Mouse (Mus musculus): ENCODE data around the gene Hacd1. TPM values are rescaled to one million over a fixed set of nuclear protein-coding genes. Genes with fewer than 3 reads are reported as not detected.
A peak's percentile ranks its signal among the peaks of the same experiment; 100 is the strongest.
"Not testable (repeated sequence)": the region's sequence is repeated elsewhere in the genome, so short reads cannot be mapped to it uniquely, and the experiment has no call there.

The Hacd1 gene
- 89.4 and 97.6 TPM in 2 replicates for polyA plus RNA-seq (2014; fragmentation: Nextera tagmentation; extraction: Ambion mirVana)

GRCm38 (mm10) chr2:14055566-14056331 lies at the start of gene Hacd1:
Gene Hacd1, minus strand, starts transcription at chr2:14056135.
- Histone ChIP-seq H3K27me3 (ENCODE audit: control insufficient read depth, insufficient read depth, low read length) (no peaks in the 10 kb centered on the region), H3K4me1 (replicated peaks; ENCODE audit: control insufficient read depth, insufficient read depth, low read length) (peaks cover 12% of the 10 kb centered on the region; the same call in 1 of the 2 replicates), H3K9me3 (ENCODE audit: control insufficient read depth, low read length) (no peaks in the 10 kb centered on the region), H3K4me3 (replicated peaks; ENCODE audit: low read length) (peak within 1 kb of the TSS; percentile 83), H3K36me3 (replicated peaks; ENCODE audit: control insufficient read depth, insufficient read depth) (no peaks in the 10 kb centered on the region), H3K27ac (peak within 1 kb of the TSS; percentile 97), H3K4me2 (replicated peaks) (peak within 1 kb of the TSS; percentile 75), H3K9ac (peak within 1 kb of the TSS; percentile 93)
- WGBS = under 1% methylated on average over 80 of the region's 101 CpGs
- peak; percentile 91 for DNase-seq (ENCODE audit: low spot score)
- ATAC-seq (ENCODE audit: low FRiP score) = peak; percentile 94

- H3K4me2 ChIP-seq (replicated peaks) = no peak overlapping the region
- ATAC-seq (ENCODE audit: low FRiP score) = no peak
- no peak overlapping the region for H3K27ac ChIP-seq
- H3K4me1 ChIP-seq (replicated peaks; ENCODE audit: control insufficient read depth, insufficient read depth, low read length) = no peaks in the 10 kb centered on the region
- no peaks in the 10 kb centered on the region for H3K9me3 ChIP-seq (ENCODE audit: control insufficient read depth, low read length)
- H3K36me3 ChIP-seq (replicated peaks; ENCODE audit: control insufficient read depth, insufficient read depth) = peaks cover 11% of the 10 kb centered on the region
- no peak for DNase-seq (ENCODE audit: low spot score)
- H3K4me3 ChIP-seq (replicated peaks; ENCODE audit: low read length) = no peak overlapping the region
- 94% methylated on average over 1 of the region's 1 CpGs for WGBS
- H3K9ac ChIP-seq = no peak overlapping the region
- no peaks in the 10 kb centered on the region for H3K27me3 ChIP-seq (ENCODE audit: control insufficient read depth, insufficient read depth, low read length)
These were observed 48.0 kb upstream of the Hacd1 start for GRCm38 (mm10) chr2:14103924-14104323.

DNA sequence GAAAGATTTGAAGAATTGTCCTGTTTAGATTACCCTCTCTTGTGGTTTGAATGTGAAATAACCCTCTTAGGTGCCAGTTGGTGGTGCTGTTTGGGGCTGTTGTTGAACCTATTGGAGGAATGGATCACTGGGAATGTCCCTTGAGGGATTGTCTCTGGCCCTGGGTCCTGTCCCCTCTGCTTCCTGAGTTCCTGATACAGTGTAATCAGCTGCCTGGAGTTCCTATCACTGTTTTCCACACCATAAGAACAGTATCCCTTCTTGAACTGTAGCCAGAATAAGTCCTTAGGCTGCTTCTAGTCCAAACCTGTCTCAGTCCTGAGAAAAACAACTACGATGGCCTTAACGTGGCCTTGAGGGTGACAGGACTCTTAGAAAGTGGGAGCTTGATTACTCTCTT lies 46.7 kb upstream of the Hacd1 start:
- Histone ChIP-seq H3K27ac (no peak overlapping the region), H3K27me3 (ENCODE audit: control insufficient read depth, insufficient read depth, low read length) (no peaks in the 10 kb centered on the region), H3K9ac (no peak overlapping the region), H3K4me3 (replicated peaks; ENCODE audit: low read length) (no peak overlapping the region), H3K9me3 (ENCODE audit: control insufficient read depth, low read length) (no peaks in the 10 kb centered on the region), H3K4me2 (replicated peaks) (no peak overlapping the region), H3K36me3 (replicated peaks; ENCODE audit: control insufficient read depth, insufficient read depth) (peaks cover 11% of the 10 kb centered on the region), H3K4me1 (replicated peaks; ENCODE audit: control insufficient read depth, insufficient read depth, low read length) (no peaks in the 10 kb centered on the region)
- ATAC-seq (ENCODE audit: low FRiP score) (no peak), DNase-seq (ENCODE audit: low spot score) (no peak)
- WGBS = 87% methylated on average over 2 of the region's 2 CpGs

DNA sequence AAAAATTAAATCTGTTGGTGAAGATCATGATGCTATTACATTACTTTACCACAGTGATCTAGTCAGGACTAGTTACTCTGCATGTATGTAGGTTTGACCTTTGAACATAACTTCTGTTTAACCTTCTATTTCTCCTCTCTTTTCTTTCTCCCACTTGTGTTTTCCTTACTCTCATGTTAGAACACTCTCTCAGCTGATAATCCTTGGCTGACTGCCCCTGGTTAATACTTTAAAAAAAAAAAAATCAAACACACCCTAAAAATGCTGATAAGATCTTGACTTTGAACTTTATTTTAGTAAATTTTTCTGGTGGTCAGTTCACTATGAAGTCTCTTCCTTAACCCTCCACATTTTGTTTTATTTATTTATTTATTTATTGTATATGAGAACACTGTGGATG lies 44.6 kb upstream of the Hacd1 start:
- H3K4me2 ChIP-seq (replicated peaks) = no peak overlapping the region
- ATAC-seq (ENCODE audit: low FRiP score) = no peak
- DNase-seq (ENCODE audit: low spot score) = no peak
- H3K4me1 ChIP-seq (replicated peaks; ENCODE audit: control insufficient read depth, insufficient read depth, low read length) = no peaks in the 10 kb centered on the region
- H3K36me3 ChIP-seq (replicated peaks; ENCODE audit: control insufficient read depth, insufficient read depth) = peaks cover 11% of the 10 kb centered on the region
- no peak overlapping the region for H3K27ac ChIP-seq
- H3K4me3 ChIP-seq (replicated peaks; ENCODE audit: low read length) = no peak overlapping the region
- H3K9ac ChIP-seq = no peak overlapping the region
- H3K9me3 ChIP-seq (ENCODE audit: control insufficient read depth, low read length) = no peaks in the 10 kb centered on the region
- H3K27me3 ChIP-seq (ENCODE audit: control insufficient read depth, insufficient read depth, low read length) = no peaks in the 10 kb centered on the region

DNA sequence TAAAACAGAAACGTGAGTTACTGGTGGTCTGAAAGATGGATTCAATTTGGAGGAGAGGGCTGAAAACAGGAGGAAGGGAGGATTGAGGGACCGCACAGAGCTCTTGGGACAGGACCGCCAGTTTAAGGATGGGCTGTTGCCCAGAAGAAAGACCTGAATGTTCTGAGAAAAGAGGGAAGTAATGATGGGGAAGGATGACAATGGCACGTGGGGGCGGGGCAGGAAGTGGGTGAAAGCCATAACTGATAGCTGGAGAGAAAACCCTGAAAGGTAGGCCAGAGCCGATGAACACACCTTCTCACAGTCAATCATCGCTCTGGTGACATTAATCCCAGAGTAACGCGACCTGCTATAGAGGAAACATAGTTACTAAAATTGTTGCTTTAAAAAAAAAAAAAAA lies 22.6 kb upstream of the Hacd1 start:
- H3K4me1 ChIP-seq (replicated peaks; ENCODE audit: control insufficient read depth, insufficient read depth, low read length) = peaks cover 18% of the 10 kb centered on the region
- H3K9me3 ChIP-seq (ENCODE audit: control insufficient read depth, low read length); H3K36me3 ChIP-seq (replicated peaks; ENCODE audit: control insufficient read depth, insufficient read depth); H3K9ac ChIP-seq; H3K27ac ChIP-seq; H3K4me2 ChIP-seq (replicated peaks); H3K4me3 ChIP-seq (replicated peaks; ENCODE audit: low read length); H3K27me3 ChIP-seq (ENCODE audit: control insufficient read depth, insufficient read depth, low read length); ATAC-seq (ENCODE audit: low FRiP score); DNase-seq (ENCODE audit: low spot score): not testable (repeated sequence)
- 92% methylated on average over 9 of the region's 9 CpGs for WGBS

DNA sequence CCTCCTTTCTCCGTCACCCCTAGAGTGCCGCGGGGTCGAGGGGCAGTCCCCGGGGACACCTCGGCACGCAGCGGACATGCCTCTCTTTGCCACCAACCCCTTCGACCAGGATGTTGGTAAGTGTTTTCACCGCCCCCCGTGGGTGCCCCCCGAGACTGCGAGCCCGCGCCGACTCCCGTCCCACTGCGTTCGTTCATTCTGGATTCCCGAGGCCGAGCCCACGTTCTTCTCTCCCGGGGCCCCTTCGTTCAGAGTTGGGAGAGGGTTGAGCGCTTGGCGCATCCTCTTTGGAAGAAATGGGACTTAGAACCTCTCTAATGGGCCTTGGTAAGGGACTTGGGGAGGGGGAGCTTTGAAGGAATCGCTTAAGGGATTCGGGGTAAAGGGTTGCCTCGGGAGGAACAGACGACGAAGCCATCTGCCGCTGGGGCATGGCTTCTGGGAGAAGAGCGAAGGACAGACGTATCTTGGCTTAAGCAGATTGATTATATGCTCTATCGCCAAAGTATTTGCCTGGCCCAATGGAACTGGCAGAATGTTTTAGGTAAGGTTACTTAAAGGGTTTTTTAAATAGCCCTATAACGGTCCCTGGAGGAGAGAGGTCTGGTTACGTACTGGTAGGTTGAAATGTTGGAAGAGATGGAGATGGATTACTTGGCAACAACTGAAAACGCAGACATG lies 18.4 kb upstream of the Hacd1 start:
- H3K9ac ChIP-seq = peak overlapping the region; percentile 83
- DNase-seq (ENCODE audit: low spot score) = peak; percentile 29
- H3K27me3 ChIP-seq (ENCODE audit: control insufficient read depth, insufficient read depth, low read length) = no peaks in the 10 kb centered on the region
- H3K4me1 ChIP-seq (replicated peaks; ENCODE audit: control insufficient read depth, insufficient read depth, low read length) = peaks cover 24% of the 10 kb centered on the region
- no peaks in the 10 kb centered on the region for H3K36me3 ChIP-seq (replicated peaks; ENCODE audit: control insufficient read depth, insufficient read depth)
- no peaks in the 10 kb centered on the region for H3K9me3 ChIP-seq (ENCODE audit: control insufficient read depth, low read length)
- peak overlapping the region; percentile 98 for H3K27ac ChIP-seq
- peak overlapping the region; percentile 82 for H3K4me3 ChIP-seq (replicated peaks; ENCODE audit: low read length)
- ATAC-seq (ENCODE audit: low FRiP score) = no peak; the same call in 1 of the 2 replicates
- under 1% methylated on average over 38 of the region's 38 CpGs for WGBS
- H3K4me2 ChIP-seq (replicated peaks) = peak overlapping the region; percentile 61

DNA sequence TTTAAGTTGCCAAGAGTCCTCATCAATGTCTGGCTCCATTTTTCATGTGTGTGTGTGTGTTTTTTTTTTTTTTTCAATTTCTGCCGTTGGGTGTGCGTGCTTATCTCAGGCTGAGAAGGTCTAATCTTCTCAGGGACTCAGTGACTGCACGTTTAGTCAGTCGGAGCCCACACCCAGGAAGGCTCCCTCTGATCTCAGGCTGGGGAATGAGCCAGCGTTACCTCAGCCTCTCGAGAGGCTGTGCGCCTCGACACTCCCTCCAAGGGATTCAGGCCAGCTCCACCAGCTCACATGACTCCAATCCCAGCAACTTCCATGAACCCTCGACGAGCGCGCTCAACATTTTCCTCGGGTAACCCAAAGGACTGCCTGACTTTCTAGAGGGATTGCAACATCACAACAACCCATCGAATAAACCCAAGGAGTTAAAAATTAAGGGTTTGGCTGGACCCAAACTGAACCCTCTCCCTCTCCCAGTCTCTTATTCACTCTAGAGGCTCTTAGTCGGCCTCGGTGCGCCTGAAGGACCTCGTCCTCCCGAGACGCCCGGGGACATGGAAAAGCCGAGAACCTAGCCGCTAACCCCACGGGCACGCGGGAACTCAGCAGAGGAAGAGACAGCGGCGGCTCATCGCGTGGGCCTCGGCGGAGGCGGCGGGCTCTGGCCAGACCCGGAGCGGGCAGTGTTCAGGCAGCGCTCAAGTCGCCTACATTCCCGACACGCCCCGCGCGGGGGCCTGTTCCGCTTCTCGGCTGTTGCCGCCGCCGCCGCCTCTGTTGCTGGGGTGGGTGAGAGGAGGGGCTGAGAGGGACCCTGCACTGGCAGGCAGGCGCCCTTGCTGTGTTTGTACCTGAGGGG lies 17.7 kb upstream of the Hacd1 start, which contains the start of gene Stam:
Gene Stam (plus strand): TSS at position 737 of the 859 bp plus-strand sequence.
- no peaks in the 10 kb centered on the region for H3K27me3 ChIP-seq (ENCODE audit: control insufficient read depth, insufficient read depth, low read length)
- no peaks in the 10 kb centered on the region for H3K36me3 ChIP-seq (replicated peaks; ENCODE audit: control insufficient read depth, insufficient read depth)
- H3K9ac ChIP-seq = peak within 1 kb of the TSS; percentile 83
- H3K9me3 ChIP-seq (ENCODE audit: control insufficient read depth, low read length) = no peaks in the 10 kb centered on the region
- DNase-seq (ENCODE audit: low spot score) = peak; percentile 91
- under 1% methylated on average over 46 of the region's 50 CpGs for WGBS
- ATAC-seq (ENCODE audit: low FRiP score) = peak; percentile 97
- H3K4me2 ChIP-seq (replicated peaks) = peak within 1 kb of the TSS; percentile 61
- H3K4me3 ChIP-seq (replicated peaks; ENCODE audit: low read length) = peak within 1 kb of the TSS; percentile 82
- peaks cover 24% of the 10 kb centered on the region for H3K4me1 ChIP-seq (replicated peaks; ENCODE audit: control insufficient read depth, insufficient read depth, low read length)
- peak within 1 kb of the TSS; percentile 98 for H3K27ac ChIP-seq

DNA sequence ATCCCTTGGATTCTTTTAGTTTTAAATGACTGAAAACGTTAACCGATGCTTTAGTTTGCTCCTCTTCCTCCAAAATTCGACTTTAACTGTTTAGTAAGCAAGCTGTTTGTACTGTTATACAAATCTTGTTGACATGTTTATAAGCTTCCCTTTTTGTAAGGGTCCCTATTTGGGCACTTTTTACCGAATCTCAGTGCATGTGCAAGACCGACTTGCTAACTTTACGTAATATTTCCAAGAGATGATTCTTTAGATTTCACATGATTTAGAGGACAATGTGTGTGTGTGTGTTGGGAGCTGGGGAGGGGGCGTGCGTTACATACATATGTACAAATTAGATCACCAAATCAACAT lies 17.1 kb upstream of the Hacd1 start:
- ATAC-seq (ENCODE audit: low FRiP score) = no peak
- no peaks in the 10 kb centered on the region for H3K9me3 ChIP-seq (ENCODE audit: control insufficient read depth, low read length)
- WGBS = 21% methylated on average over 8 of the region's 8 CpGs
- H3K4me3 ChIP-seq (replicated peaks; ENCODE audit: low read length) = peak overlapping the region; percentile 82
- H3K27me3 ChIP-seq (ENCODE audit: control insufficient read depth, insufficient read depth, low read length) = no peaks in the 10 kb centered on the region
- H3K36me3 ChIP-seq (replicated peaks; ENCODE audit: control insufficient read depth, insufficient read depth) = no peaks in the 10 kb centered on the region
- DNase-seq (ENCODE audit: low spot score) = peak; percentile 25
- peaks cover 24% of the 10 kb centered on the region for H3K4me1 ChIP-seq (replicated peaks; ENCODE audit: control insufficient read depth, insufficient read depth, low read length)
- H3K27ac ChIP-seq = peak overlapping the region; percentile 98
- peak overlapping the region; percentile 61 for H3K4me2 ChIP-seq (replicated peaks)
- H3K9ac ChIP-seq = peak overlapping the region; percentile 83

- no peak for ATAC-seq (ENCODE audit: low FRiP score)
- WGBS = 85% methylated on average over 8 of the region's 8 CpGs
- no peak overlapping the region for H3K9ac ChIP-seq
- DNase-seq (ENCODE audit: low spot score) = no peak
- no peaks in the 10 kb centered on the region for H3K36me3 ChIP-seq (replicated peaks; ENCODE audit: control insufficient read depth, insufficient read depth)
- H3K27ac ChIP-seq = no peak overlapping the region
- H3K27me3 ChIP-seq (ENCODE audit: control insufficient read depth, insufficient read depth, low read length) = no peaks in the 10 kb centered on the region
- no peak overlapping the region for H3K4me3 ChIP-seq (replicated peaks; ENCODE audit: low read length)
- H3K4me1 ChIP-seq (replicated peaks; ENCODE audit: control insufficient read depth, insufficient read depth, low read length) = peaks cover 15% of the 10 kb centered on the region
- H3K9me3 ChIP-seq (ENCODE audit: control insufficient read depth, low read length) = no peaks in the 10 kb centered on the region
- no peak overlapping the region for H3K4me2 ChIP-seq (replicated peaks)
These were observed 14.5 kb upstream of the Hacd1 start for GRCm38 (mm10) chr2:14070466-14070865.

All from hindbrain, embryonic 14.5 days (tissue).